Mouse (Mus musculus): ENCODE data around the gene Tvp23b.
A peak's percentile ranks its signal among the peaks of the same experiment; 100 is the strongest.

The Tvp23b gene

GRCm38 (mm10) chr11:62879220-62880048 lies at the start of gene Tvp23b:
Tvp23b (plus strand) TSS chr11:62879455.
- peak; percentile 93 to 98 for DNase-seq (ENCODE audit: low spot score in 2 of 2)

GRCm38 (mm10) chr11:62830387-62830786 lies 48.9 kb upstream of the Tvp23b start:
- DNase-seq (ENCODE audit: low spot score in 2 of 2): no peak

GRCm38 (mm10) chr11:62831906-62832305 lies 47.3 kb upstream of the Tvp23b start:
- no peak for DNase-seq (ENCODE audit: low spot score in 2 of 2)

GRCm38 (mm10) chr11:62844562-62844961 lies 34.7 kb upstream of the Tvp23b start:
- no peak for DNase-seq (ENCODE audit: low spot score in 2 of 2)

GRCm38 (mm10) chr11:62845730-62846129 lies 33.5 kb upstream of the Tvp23b start:
- DNase-seq (ENCODE audit: low spot score in 2 of 2): no peak

- peak in 1 of 2 experiments; percentile 7 for DNase-seq (ENCODE audit: low spot score in 2 of 2)
Observed at GRCm38 (mm10) chr11:62846961-62847654, 32.1 kb upstream of the Tvp23b start, which contains the start of gene Fbxw10. Fbxw10 (plus strand) TSS chr11:62847069.

- no peak for DNase-seq (ENCODE audit: low spot score in 2 of 2)
Observed at GRCm38 (mm10) chr11:62847655-62848191, 31.5 kb upstream of the Tvp23b start.

- DNase-seq (ENCODE audit: low spot score in 2 of 2): no peak
Observed at GRCm38 (mm10) chr11:62848301-62848700, 31.0 kb upstream of the Tvp23b start.

- DNase-seq (ENCODE audit: low spot score in 2 of 2): no peak
Observed at GRCm38 (mm10) chr11:62851199-62851598, 28.1 kb upstream of the Tvp23b start.

GRCm38 (mm10) chr11:62853334-62853733 lies 25.9 kb upstream of the Tvp23b start:
- no peak for DNase-seq (ENCODE audit: low spot score in 2 of 2)

GRCm38 (mm10) chr11:62865562-62865961 lies 13.7 kb upstream of the Tvp23b start:
- DNase-seq (ENCODE audit: low spot score in 2 of 2): no peak

GRCm38 (mm10) chr11:62866685-62867084 lies 12.6 kb upstream of the Tvp23b start:
- no peak for DNase-seq (ENCODE audit: low spot score in 2 of 2)

- no peak for DNase-seq (ENCODE audit: low spot score in 2 of 2)
Observed at GRCm38 (mm10) chr11:62869201-62869600, 10.1 kb upstream of the Tvp23b start.

GRCm38 (mm10) chr11:62869715-62870371 lies 9.4 kb upstream of the Tvp23b start:
- no peak for DNase-seq (ENCODE audit: low spot score in 2 of 2)

- DNase-seq (ENCODE audit: low spot score in 2 of 2): no peak
Observed at GRCm38 (mm10) chr11:62873479-62873878, 5.8 kb upstream of the Tvp23b start.

GRCm38 (mm10) chr11:62875696-62876095 lies 3.6 kb upstream of the Tvp23b start:
- DNase-seq (ENCODE audit: low spot score in 2 of 2): no peak

- DNase-seq (ENCODE audit: low spot score in 2 of 2): no peak
Observed at GRCm38 (mm10) chr11:62876445-62876844, 2.8 kb upstream of the Tvp23b start.

- DNase-seq (ENCODE audit: low spot score in 2 of 2): no peak
Observed at GRCm38 (mm10) chr11:62877391-62877790, 1.9 kb upstream of the Tvp23b start.

- DNase-seq (ENCODE audit: low spot score in 2 of 2): no peak
Observed at GRCm38 (mm10) chr11:62878728-62879127, 527 bp upstream of the Tvp23b start.

- DNase-seq (ENCODE audit: low spot score in 2 of 2): no peak
Observed at GRCm38 (mm10) chr11:62883407-62883806, 4.2 kb downstream of the Tvp23b start.

GRCm38 (mm10) chr11:62885323-62885722 lies 6.1 kb downstream of the Tvp23b start:
- DNase-seq (ENCODE audit: low spot score in 2 of 2): no peak

- no peak for DNase-seq (ENCODE audit: low spot score in 2 of 2)
Observed at GRCm38 (mm10) chr11:62890796-62891195, 11.5 kb downstream of the Tvp23b start.
